Mouse (Mus musculus) midbrain, embryonic 13.5 days (tissue): ENCODE data around the gene Cdh4. TPM values are rescaled to one million over a fixed set of nuclear protein-coding genes. Genes with fewer than 3 reads are reported as not detected.

Experiments
- ATAC-seq: fragments of 200-750 bp; cut with Nextera tagmentation; 2 replicates; pipeline ENCODE4 v1.8.0; 2017; ENCODE audit warnings: mild to moderate bottlenecking, moderate TSS enrichment, moderate library complexity
- H3K27ac ChIP-seq: fragments of 300-500 bp; sonication (generic); 2 replicates; pipeline ENCODE4 v1.5.1; 2015; ENCODE audit warnings: inconsistent platforms, mild to moderate bottlenecking, moderate library complexity
- H3K27me3 ChIP-seq: fragments of 300-500 bp; sonication (generic); 2 replicates; pipeline ENCODE4 v1.6.1; 2015; ENCODE audit warnings: mild to moderate bottlenecking, inconsistent platforms
- H3K36me3 ChIP-seq: fragments of 300-500 bp; sonication (generic); 2 replicates; pipeline ENCODE4 v1.6.1; 2015; ENCODE audit warnings: mild to moderate bottlenecking, inconsistent platforms
- H3K4me1 ChIP-seq: fragments of 300-500 bp; sonication (generic); replicated peaks from 2 replicates; pipeline ENCODE4 v1.6.1; 2015; ENCODE audit warnings: inconsistent platforms
- H3K4me2 ChIP-seq: fragments of 300-500 bp; sonication (generic); replicated peaks from 2 replicates; pipeline ENCODE4 v1.6.1; 2015; ENCODE audit warnings: moderate library complexity, mild to moderate bottlenecking, inconsistent platforms
- H3K4me3 ChIP-seq: fragments of 300-500 bp; sonication (generic); replicated peaks from 2 replicates; pipeline ENCODE4 v1.5.1; 2015; ENCODE audit warnings: mild to moderate bottlenecking, inconsistent platforms
- H3K9ac ChIP-seq: fragments of 300-500 bp; sonication (generic); replicated peaks from 2 replicates; pipeline ENCODE4 v1.6.1; 2015; ENCODE audit warnings: mild to moderate bottlenecking, inconsistent platforms
- H3K9me3 ChIP-seq: fragments of 300-500 bp; sonication (generic); 2 replicates; pipeline ENCODE4 v1.6.1; 2016; ENCODE audit warnings: mild to moderate bottlenecking, inconsistent platforms
- WGBS: fragments of 180-500 bp; shearing (Covaris S2); methylation state at CpG from one replicate; pipeline ENCODE4 v1.1.7; 2015; 5-methylcytosine and 5-hydroxymethylcytosine counted together
- polyA plus RNA-seq: library from polyadenylated mRNA; unstranded; fragments of >200 nt; fragmentation: Nextera tagmentation; extraction: Ambion mirVana; gene quantifications from 2 replicates; pipeline ENCODE4 v1.2.1, GENCODE M21; 2015

Cdh4 gene
- polyA plus RNA-seq, 1 experiment from 2014 or later = 37.1 TPM

- Histone ChIP-seq H3K4me1 (peaks cover 22% of the 10 kb centered on the region), H3K27ac (0 out of 2 replicates have a peak overlapping the region, but pooled peaks have one; percentile 14), H3K9ac (no peak overlapping the region), H3K4me3 (no peak overlapping the region), H3K9me3 (no peaks in the 10 kb centered on the region), H3K4me2 (no peak overlapping the region), H3K27me3 (no peaks in the 10 kb centered on the region), H3K36me3 (no peaks in the 10 kb centered on the region)
- ATAC-seq = peak; percentile 62
- WGBS = 51% methylated on average over 5 of the region's 5 CpGs
Observed at GRCm38 (mm10) chr2:179480800-179481200, 38.6 kb downstream of the Cdh4 start.

GRCm38 (mm10) chr2:179481363-179481762, 39.1 kb downstream of the Cdh4 start:
- Histone ChIP-seq H3K9ac (no peak overlapping the region), H3K4me3 (no peak overlapping the region), H3K27me3 (no peaks in the 10 kb centered on the region), H3K4me1 (peaks cover 22% of the 10 kb centered on the region), H3K4me2 (no peak overlapping the region), H3K9me3 (no peaks in the 10 kb centered on the region), H3K27ac (no peak overlapping the region), H3K36me3 (no peaks in the 10 kb centered on the region)
- 59% methylated on average over 10 of the region's 10 CpGs for WGBS
- no peak for ATAC-seq

- no peak overlapping the region for H3K4me3 ChIP-seq
- WGBS = 58% methylated on average over 21 of the region's 21 CpGs
- peak; percentile 56 for ATAC-seq
- H3K9ac ChIP-seq = no peak overlapping the region
- no peak overlapping the region for H3K4me2 ChIP-seq
- H3K4me1 ChIP-seq = peaks cover 14% of the 10 kb centered on the region
- no peaks in the 10 kb centered on the region for H3K9me3 ChIP-seq
- no peaks in the 10 kb centered on the region for H3K36me3 ChIP-seq
- H3K27me3 ChIP-seq = no peaks in the 10 kb centered on the region
- peak overlapping the region; percentile 12; the same call in 1 of the 2 replicates for H3K27ac ChIP-seq
Observed at GRCm38 (mm10) chr2:179488526-179489139, 46.4 kb downstream of the Cdh4 start.

- Histone ChIP-seq H3K36me3 (no peaks in the 10 kb centered on the region), H3K4me3 (no peak overlapping the region), H3K4me2 (no peak overlapping the region), H3K27ac (no peak overlapping the region), H3K9ac (no peak overlapping the region), H3K4me1 (peaks cover 14% of the 10 kb centered on the region), H3K9me3 (no peaks in the 10 kb centered on the region), H3K27me3 (no peaks in the 10 kb centered on the region)
- ATAC-seq = no peak
- 49% methylated on average over 11 of the region's 11 CpGs for WGBS
Observed at GRCm38 (mm10) chr2:179491891-179492290, 49.7 kb downstream of the Cdh4 start.

GRCm38 (mm10) chr2:179494276-179494675, 52.0 kb downstream of the Cdh4 start:
- H3K9ac ChIP-seq = no peak overlapping the region
- no peak overlapping the region for H3K4me2 ChIP-seq
- 93% methylated on average over 1 of the region's 1 CpGs for WGBS
- no peak overlapping the region for H3K4me3 ChIP-seq
- no peaks in the 10 kb centered on the region for H3K27me3 ChIP-seq
- H3K4me1 ChIP-seq = peaks cover 10% of the 10 kb centered on the region; the same call in 1 of the 2 replicates
- no peak for ATAC-seq
- no peak overlapping the region for H3K27ac ChIP-seq
- H3K36me3 ChIP-seq = no peaks in the 10 kb centered on the region
- no peaks in the 10 kb centered on the region for H3K9me3 ChIP-seq

GRCm38 (mm10) chr2:179510439-179510838, 68.2 kb downstream of the Cdh4 start:
- 88% methylated on average over 16 of the region's 16 CpGs for WGBS
- no peaks in the 10 kb centered on the region for H3K27me3 ChIP-seq

GRCm38 (mm10) chr2:179516559-179516958, 74.3 kb downstream of the Cdh4 start:
- H3K9ac ChIP-seq = no peak overlapping the region
- H3K27ac ChIP-seq = no peak overlapping the region
- H3K4me2 ChIP-seq = no peak overlapping the region
- H3K27me3 ChIP-seq = 0 out of 2 replicates have a peak, but pooled peaks cover 7% of the 10 kb centered on the region
- WGBS = 87% methylated on average over 9 of the region's 9 CpGs
- no peak for ATAC-seq
- H3K4me3 ChIP-seq = no peak overlapping the region
- no peaks in the 10 kb centered on the region for H3K36me3 ChIP-seq
- no peaks in the 10 kb centered on the region for H3K9me3 ChIP-seq
- H3K4me1 ChIP-seq = peaks cover 31% of the 10 kb centered on the region

More at GRCm38 (mm10) chr2:179510439-179510838, 68.2 kb downstream of the Cdh4 start:
- H3K4me3 ChIP-seq = no peak overlapping the region
- no peaks in the 10 kb centered on the region for H3K9me3 ChIP-seq
- H3K27ac ChIP-seq = no peak overlapping the region
- H3K4me2 ChIP-seq = no peak overlapping the region
- no peak overlapping the region for H3K9ac ChIP-seq
- H3K36me3 ChIP-seq = no peaks in the 10 kb centered on the region
- ATAC-seq = no peak
- H3K4me1 ChIP-seq = no peaks in the 10 kb centered on the region

- 31% methylated on average over 14 of the region's 14 CpGs for WGBS
- peaks cover 48% of the 10 kb centered on the region for H3K4me1 ChIP-seq
- H3K4me2 ChIP-seq = no peak overlapping the region
- H3K27ac ChIP-seq = peak overlapping the region; percentile 16; the same call in 1 of the 2 replicates
- no peak overlapping the region for H3K4me3 ChIP-seq
- no peak overlapping the region for H3K9ac ChIP-seq
- ATAC-seq = peak; percentile 53
- H3K27me3 ChIP-seq = 0 out of 2 replicates have a peak, but pooled peaks cover 10% of the 10 kb centered on the region
- no peaks in the 10 kb centered on the region for H3K9me3 ChIP-seq
- H3K36me3 ChIP-seq = no peaks in the 10 kb centered on the region
Observed at GRCm38 (mm10) chr2:179518456-179519032, 76.3 kb downstream of the Cdh4 start.

- Histone ChIP-seq H3K27ac (no peak overlapping the region; the same call in 1 of the 2 replicates), H3K4me3 (no peak overlapping the region), H3K36me3 (no peaks in the 10 kb centered on the region), H3K4me2 (no peak overlapping the region), H3K4me1 (peaks cover 50% of the 10 kb centered on the region), H3K9me3 (no peaks in the 10 kb centered on the region), H3K9ac (no peak overlapping the region), H3K27me3 (peaks cover 14% of the 10 kb centered on the region; the same call in 1 of the 2 replicates)
- ATAC-seq = no peak
- WGBS = 87% methylated on average over 7 of the region's 7 CpGs
Observed at GRCm38 (mm10) chr2:179519161-179519560, 76.9 kb downstream of the Cdh4 start.

- H3K9me3 ChIP-seq = no peaks in the 10 kb centered on the region
- H3K27ac ChIP-seq = no peak overlapping the region
- H3K4me1 ChIP-seq = peaks cover 50% of the 10 kb centered on the region
Observed at GRCm38 (mm10) chr2:179519931-179520330, 77.7 kb downstream of the Cdh4 start.

GRCm38 (mm10) chr2:179520941-179521340, 78.7 kb downstream of the Cdh4 start:
- no peak overlapping the region for H3K27ac ChIP-seq
- peaks cover 14% of the 10 kb centered on the region; the same call in 1 of the 2 replicates for H3K27me3 ChIP-seq
- H3K9ac ChIP-seq = no peak overlapping the region
- H3K4me2 ChIP-seq = no peak overlapping the region
- no peak overlapping the region for H3K4me3 ChIP-seq
- H3K9me3 ChIP-seq = no peaks in the 10 kb centered on the region
- peaks cover 50% of the 10 kb centered on the region for H3K4me1 ChIP-seq
- no peaks in the 10 kb centered on the region for H3K36me3 ChIP-seq
- 80% methylated on average over 6 of the region's 6 CpGs for WGBS
- no peak for ATAC-seq

More at GRCm38 (mm10) chr2:179519931-179520330, 77.7 kb downstream of the Cdh4 start:
- no peak overlapping the region for H3K4me2 ChIP-seq
- no peak overlapping the region for H3K4me3 ChIP-seq
- H3K9ac ChIP-seq = no peak overlapping the region
- 22% methylated on average over 7 of the region's 7 CpGs for WGBS
- peaks cover 14% of the 10 kb centered on the region; the same call in 1 of the 2 replicates for H3K27me3 ChIP-seq
- ATAC-seq = no peak
- no peaks in the 10 kb centered on the region for H3K36me3 ChIP-seq

- WGBS = 23% methylated on average over 5 of the region's 5 CpGs
- H3K4me2 ChIP-seq = no peak overlapping the region
- H3K27me3 ChIP-seq = peaks cover 14% of the 10 kb centered on the region; the same call in 1 of the 2 replicates
- ATAC-seq = peak; percentile 6; the same call in 1 of the 2 replicates
- no peaks in the 10 kb centered on the region for H3K9me3 ChIP-seq
- H3K36me3 ChIP-seq = no peaks in the 10 kb centered on the region
- no peak overlapping the region for H3K9ac ChIP-seq
- peaks cover 50% of the 10 kb centered on the region for H3K4me1 ChIP-seq
- H3K27ac ChIP-seq = no peak overlapping the region; the same call in 1 of the 2 replicates
- H3K4me3 ChIP-seq = no peak overlapping the region
Observed at GRCm38 (mm10) chr2:179521444-179521843, 79.2 kb downstream of the Cdh4 start.
